ENCODE assay signal across 27 mouse cellular contexts in the genomic region with DNA sequence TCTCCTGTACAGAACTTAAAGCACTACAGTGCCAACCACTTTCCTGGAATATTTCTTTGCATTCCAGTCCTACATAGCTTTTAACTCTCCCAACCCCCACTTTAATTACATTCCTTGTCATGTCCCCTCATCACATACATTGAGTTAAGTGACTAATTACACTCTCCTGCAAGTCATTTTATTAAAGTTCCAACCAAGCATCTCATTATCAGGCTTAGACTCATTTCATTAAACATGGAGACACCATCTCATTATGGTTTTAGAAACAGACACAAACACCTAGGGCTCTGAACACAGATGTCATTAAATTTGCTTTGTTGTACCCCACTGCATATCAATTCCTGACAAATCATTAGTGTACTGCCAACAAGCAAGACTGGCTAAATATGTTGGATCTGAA.
DNase-seq lines count a peak whose midpoint lies in the region; ATAC-seq lines count a peak whose summit lies in the region.
"Had no signal": no experiment of that assay in that cellular context is flagged by ENCODE, and none has a peak within 500 bp of the region (broad histone marks: within the 10 kb centered on the region; RNA-seq: fewer than 3 reads in every experiment).

No protein-coding gene starts in this region.

- H3K9me3 ChIP-seq in forebrain, embryonic 13.5 days (replicated peaks), result no peaks in the 10 kb centered on the region
- H3K9me3 ChIP-seq in forebrain, embryonic 15.5 days, result no peaks in the 10 kb centered on the region
- no peaks in the 10 kb centered on the region for H3K9me3 ChIP-seq in midbrain, embryonic 14.5 days (ENCODE audit: control insufficient read depth, low read length)
- H3K9me3 ChIP-seq in midbrain, embryonic 10.5 days (replicated peaks), result no peaks in the 10 kb centered on the region
- no peaks in the 10 kb centered on the region for H3K9me3 ChIP-seq in hindbrain, embryonic 15.5 days
- H3K9me3 ChIP-seq: embryonic facial prominence, embryonic 12.5 days; heart, embryonic 12.5 days; kidney, embryonic 15.5 days had no signal

- DNase-seq in midbrain, embryonic 14.5 days, result peak; percentile 2
- DNase-seq in midbrain, embryonic 10.5 days (ENCODE audit: low spot score), result no peak
- no peak for DNase-seq in retina, postnatal 1 day
- DNase-seq in spleen, adult 18-20 months, result no peak
- DNase-seq: adrenal gland, postnatal 14 days; cerebellum, adult 11-12 months; cerebellum, adult 9-11 months; embryo, embryonic 11 days; heart, adult 2 months; heart, postnatal 4 days; kidney, adult 18-20 months; kidney, postnatal 25 days; liver; lung, adult 2 months; lung, postnatal 14 days; right cerebral cortex, postnatal 25 days; thymus, adult 18-20 months; thymus, postnatal 36 days had no signal

- H3K27me3 ChIP-seq in forebrain, embryonic 13.5 days, result no peaks in the 10 kb centered on the region
- no peaks in the 10 kb centered on the region for H3K27me3 ChIP-seq in forebrain, embryonic 15.5 days
- no peaks in the 10 kb centered on the region for H3K27me3 ChIP-seq in midbrain, embryonic 14.5 days (ENCODE audit: control insufficient read depth, insufficient read depth, low read length)
- H3K27me3 ChIP-seq in midbrain, embryonic 10.5 days (ENCODE audit: low read depth, poor library complexity, severe bottlenecking), result no peaks in the 10 kb centered on the region
- no peaks in the 10 kb centered on the region for H3K27me3 ChIP-seq in hindbrain, embryonic 15.5 days
- H3K27me3 ChIP-seq: embryonic facial prominence, embryonic 12.5 days; heart, embryonic 12.5 days; kidney, embryonic 15.5 days; Patski had no signal

- no peak overlapping the region for H3K4me3 ChIP-seq in forebrain, embryonic 13.5 days
- H3K4me3 ChIP-seq in forebrain, embryonic 15.5 days, result no peak overlapping the region
- no peak overlapping the region for H3K4me3 ChIP-seq in midbrain, embryonic 14.5 days (replicated peaks; ENCODE audit: low read depth, low read length)
- H3K4me3 ChIP-seq in midbrain, embryonic 10.5 days, result no peak overlapping the region
- no peak overlapping the region for H3K4me3 ChIP-seq in hindbrain, embryonic 15.5 days
- H3K4me3 ChIP-seq: embryonic facial prominence, embryonic 12.5 days; heart, adult 2 months; heart, embryonic 12.5 days; kidney, embryonic 15.5 days had no signal

- no peak overlapping the region for H3K9ac ChIP-seq in forebrain, embryonic 13.5 days
- no peak overlapping the region for H3K9ac ChIP-seq in forebrain, embryonic 15.5 days (replicated peaks)
- H3K9ac ChIP-seq in midbrain, embryonic 14.5 days (replicated peaks; ENCODE audit: low read length), result no peak overlapping the region
- no peak overlapping the region for H3K9ac ChIP-seq in hindbrain, embryonic 15.5 days
- H3K9ac ChIP-seq: embryonic facial prominence, embryonic 12.5 days; heart, embryonic 12.5 days; kidney, embryonic 15.5 days; liver, embryonic 14.5 days had no signal

- H3K27ac ChIP-seq in forebrain, embryonic 13.5 days, result no peak overlapping the region
- no peak overlapping the region for H3K27ac ChIP-seq in forebrain, embryonic 15.5 days (replicated peaks)
- H3K27ac ChIP-seq in midbrain, embryonic 14.5 days (replicated peaks; ENCODE audit: low read depth, low read length), result no peak overlapping the region
- no peak overlapping the region for H3K27ac ChIP-seq in midbrain, embryonic 10.5 days (replicated peaks)
- H3K27ac ChIP-seq in hindbrain, embryonic 15.5 days (replicated peaks), result no peak overlapping the region
- H3K27ac ChIP-seq: embryonic facial prominence, embryonic 12.5 days; heart, adult 2 months; kidney, embryonic 15.5 days; liver, embryonic 14.5 days; stomach, postnatal 0 days had no signal

- no peak overlapping the region for H3K4me2 ChIP-seq in forebrain, embryonic 13.5 days
- no peak overlapping the region for H3K4me2 ChIP-seq in forebrain, embryonic 15.5 days (replicated peaks)
- H3K4me2 ChIP-seq in midbrain, embryonic 14.5 days (ENCODE audit: low read length), result no peak overlapping the region
- no peak overlapping the region for H3K4me2 ChIP-seq in hindbrain, embryonic 15.5 days
- H3K4me2 ChIP-seq: embryonic facial prominence, embryonic 12.5 days; heart, embryonic 12.5 days; kidney, embryonic 15.5 days had no signal

- peak; percentile 43; the same call in 1 of the 2 replicates for ATAC-seq in forebrain, embryonic 13.5 days
- ATAC-seq in forebrain, embryonic 15.5 days (replicated peaks), result no peak
- no peak for ATAC-seq in midbrain, embryonic 14.5 days (ENCODE audit: low FRiP score, low TSS enrichment)
- ATAC-seq in hindbrain, embryonic 15.5 days (ENCODE audit: low FRiP score, low read depth), result peak; percentile 61; the same call in 1 of the 2 replicates
- ATAC-seq: Patski had no signal

- no peaks in the 10 kb centered on the region for H3K36me3 ChIP-seq in forebrain, embryonic 13.5 days (ENCODE audit: poor library complexity, severe bottlenecking)
- H3K36me3 ChIP-seq in forebrain, embryonic 15.5 days, result no peaks in the 10 kb centered on the region
- H3K36me3 ChIP-seq in midbrain, embryonic 14.5 days (ENCODE audit: control insufficient read depth, insufficient read depth, low read length), result no peaks in the 10 kb centered on the region
- no peaks in the 10 kb centered on the region for H3K36me3 ChIP-seq in midbrain, embryonic 10.5 days
- H3K36me3 ChIP-seq in hindbrain, embryonic 15.5 days, result no peaks in the 10 kb centered on the region
- H3K36me3 ChIP-seq: embryonic facial prominence, embryonic 12.5 days; heart, embryonic 12.5 days; kidney, embryonic 15.5 days had no signal

- no peaks in the 10 kb centered on the region for H3K4me1 ChIP-seq in forebrain, embryonic 13.5 days
- H3K4me1 ChIP-seq in forebrain, embryonic 15.5 days, result no peaks in the 10 kb centered on the region
- H3K4me1 ChIP-seq in midbrain, embryonic 14.5 days (ENCODE audit: control insufficient read depth, insufficient read depth, low read length), result no peaks in the 10 kb centered on the region
- H3K4me1 ChIP-seq in midbrain, embryonic 10.5 days, result no peaks in the 10 kb centered on the region
- no peaks in the 10 kb centered on the region for H3K4me1 ChIP-seq in hindbrain, embryonic 15.5 days (replicated peaks)
- H3K4me1 ChIP-seq: embryonic facial prominence, embryonic 12.5 days; heart, embryonic 12.5 days; kidney, embryonic 15.5 days had no signal

Comparison
In these comparisons a context has a peak if more than half of its experiments do, and no peak if none do; other contexts are left out.
1. ATAC-seq: peak in forebrain, embryonic 13.5 days (single experiment) and hindbrain, embryonic 15.5 days (single experiment); none in forebrain, embryonic 15.5 days (single experiment) and midbrain, embryonic 14.5 days (single experiment).